Mouse (Mus musculus) olfactory bulb, adult 2 months (tissue): ENCODE measurements at regions not wholly inside any gene's neighbourhood (a gene's known extent, or its start where the extent isn't known, plus 50 kb on each side); places are given as distances from the start of the nearest gene placed in this dataset.

Experiments used
- CTCF ChIP-seq: fragments of 200-500 bp; IDR thresholded peaks from 2 replicates; pipeline ENCODE4 v1.5.1; 2012; ENCODE audit warnings: low read depth, mild to moderate bottlenecking, low read length, moderate library complexity; ENCODE audit not compliant: insufficient read depth
- POLR2A ChIP-seq: fragments of 200-500 bp; IDR thresholded peaks from 2 replicates; pipeline ENCODE4 v1.6.1; 2012; ENCODE audit warnings: mild to moderate bottlenecking, low read depth, low read length, moderate library complexity; ENCODE audit not compliant: insufficient read depth

- TF ChIP-seq CTCF (no peak), POLR2A (no peak)
These were observed 428.4 kb upstream of the Intu start for GRCm38 (mm10) chr3:40102698-40103097.
